Comparison of ENCODE assay signal across 29 mouse cellular contexts in the genomic region with DNA sequence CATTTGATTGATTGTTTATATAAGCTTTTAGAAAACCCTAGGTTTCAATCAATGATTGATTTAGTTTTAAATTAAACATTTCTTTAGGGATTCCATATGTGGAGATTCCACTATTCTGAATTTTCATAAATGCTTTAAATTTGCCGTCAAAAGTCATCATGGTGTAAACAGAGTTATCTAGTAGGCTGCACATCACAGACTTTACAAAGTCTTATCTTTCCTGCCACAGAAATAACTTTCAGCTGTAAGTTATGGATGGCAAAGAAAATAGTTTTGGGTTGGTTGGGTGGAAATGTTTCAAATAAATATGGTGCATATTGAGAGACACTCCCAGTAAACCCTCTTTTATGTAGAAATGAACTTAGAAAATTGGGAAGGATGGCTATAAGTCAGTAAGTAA. TPM values are rescaled to one million over a fixed set of nuclear protein-coding genes. Genes with fewer than 3 reads are reported as not detected.
A peak's percentile ranks its signal among the peaks of the same experiment; 100 is the strongest.
DNase-seq lines count a peak whose midpoint lies in the region; ATAC-seq and TF ChIP-seq lines count a peak whose summit lies in the region.
"Had no signal": no experiment of that assay in that cellular context is flagged by ENCODE, and none has a peak within 500 bp of the region (broad histone marks: within the 10 kb centered on the region; RNA-seq: fewer than 3 reads in every experiment).

No protein-coding gene starts in this region.

- H3K27ac ChIP-seq in liver, embryonic 14.5 days, result no peak overlapping the region
- no peak overlapping the region; the same call in 1 of the 2 replicates for H3K27ac ChIP-seq in liver, postnatal 0 days (ENCODE audit: low read depth)
- H3K27ac ChIP-seq in left cerebral cortex, adult 2 months, result no peak overlapping the region
- H3K27ac ChIP-seq: embryonic facial prominence, embryonic 10.5 days; embryonic facial prominence, embryonic 13.5 days; forebrain, embryonic 12.5 days; forebrain, embryonic 15.5 days; heart, adult 2 months; heart, embryonic 10.5 days; heart, embryonic 13.5 days; hindbrain, embryonic 12.5 days; hindbrain, embryonic 15.5 days had no signal

- 24% methylated on average over 1 of the region's 1 CpGs for WGBS in liver, embryonic 14.5 days (ENCODE audit: insufficient replicate concordance)
- 53% methylated on average over 1 of the region's 1 CpGs for WGBS in liver, postnatal 0 days (ENCODE audit: insufficient replicate concordance)

- no peaks in the 10 kb centered on the region; the same call in 1 of the 2 replicates for H3K36me3 ChIP-seq in liver, embryonic 14.5 days (replicated peaks; ENCODE audit: control insufficient read depth, insufficient read depth, low read depth)
- no peaks in the 10 kb centered on the region for H3K36me3 ChIP-seq in liver, postnatal 0 days (replicated peaks; ENCODE audit: insufficient read depth, low read length)
- H3K36me3 ChIP-seq: embryonic facial prominence, embryonic 10.5 days; embryonic facial prominence, embryonic 13.5 days; forebrain, embryonic 12.5 days; forebrain, embryonic 15.5 days; heart, embryonic 10.5 days; heart, embryonic 13.5 days; hindbrain, embryonic 12.5 days; hindbrain, embryonic 15.5 days had no signal

- peak overlapping the region; percentile 41 for H3K4me2 ChIP-seq in liver, embryonic 14.5 days (ENCODE audit: low read depth)
- H3K4me2 ChIP-seq in liver, postnatal 0 days (ENCODE audit: low read depth, low read length), result 0 out of 2 replicates have a peak overlapping the region, but pooled peaks have one; percentile 9
- H3K4me2 ChIP-seq: embryonic facial prominence, embryonic 13.5 days; forebrain, embryonic 12.5 days; forebrain, embryonic 15.5 days; heart, embryonic 13.5 days; hindbrain, embryonic 12.5 days; hindbrain, embryonic 15.5 days had no signal

- no peak for TF ChIP-seq CTCF in liver, embryonic 14.5 days (IDR thresholded peaks at IDR 0.05; ENCODE audit: low read depth)
- no peak for TF ChIP-seq CTCF in liver, postnatal 0 days (IDR thresholded peaks at IDR 0.05; ENCODE audit: low read depth)
- TF ChIP-seq CTCF in left cerebral cortex, adult 2 months (IDR thresholded peaks at IDR 0.05), result no peak

- peak; percentile 86 for ATAC-seq in erythroblast, adult 5-6 weeks (replicated peaks; ENCODE audit: low FRiP score, poor library complexity, severe bottlenecking)
- peak; percentile 80 for ATAC-seq in erythroid progenitor cell, adult 5-6 weeks (replicated peaks; ENCODE audit: low FRiP score, poor library complexity, severe bottlenecking)
- ATAC-seq in liver, embryonic 14.5 days (ENCODE audit: insufficient read depth), result peak; percentile 72
- ATAC-seq in liver, postnatal 0 days, result peak; percentile 62
- ATAC-seq in megakaryocyte progenitor cell, adult 5-6 weeks (replicated peaks; ENCODE audit: poor library complexity), result no peak
- ATAC-seq: activated CD4-positive, CD25-positive, alpha-beta regulatory T cell, adult 4 months; CD4-positive, CD25-positive, alpha-beta regulatory T cell, adult 4 months; forebrain, embryonic 15.5 days had no signal

- peaks cover 18 to 25% of the 10 kb centered on the region in 2 experiments for H3K4me1 ChIP-seq in liver, embryonic 14.5 days (replicated peaks; ENCODE audit: control insufficient read depth in 2 of 2, insufficient read depth in 2 of 2, low read length in 1 of 2)
- H3K4me1 ChIP-seq in liver, postnatal 0 days (ENCODE audit: insufficient read depth), result no peaks in the 10 kb centered on the region
- H3K4me1 ChIP-seq: embryonic facial prominence, embryonic 10.5 days; embryonic facial prominence, embryonic 13.5 days; forebrain, embryonic 12.5 days; forebrain, embryonic 15.5 days; heart, embryonic 10.5 days; hindbrain, embryonic 12.5 days; hindbrain, embryonic 15.5 days had no signal

- intact Hi-C loops in left cerebral cortex, adult 2 months (cut with DNase I), result no loop called here

- TF ChIP-seq EP300 in liver, embryonic 14.5 days (IDR thresholded peaks at IDR 0.05; ENCODE audit: low read depth), result peak; percentile 79
- TF ChIP-seq EP300 in liver, postnatal 0 days (IDR thresholded peaks at IDR 0.05; ENCODE audit: low read depth), result peak; percentile 89

- DNase-seq in liver, embryonic 14.5 days (ENCODE audit: low read depth in 3 of 3, low spot score in 3 of 3), result peak in 1 of 3 experiments; percentile 33
- DNase-seq in liver, postnatal 0 days, result no peak
- no peak for DNase-seq in frontal cortex, postnatal 36 days (ENCODE audit: low spot score in 2 of 2)
- DNase-seq in right cerebral cortex, postnatal 14 days, result no peak
- no peak for DNase-seq in left cerebral cortex, adult 2 months (ENCODE audit: extremely low spot score in 1 of 2, low spot score in 2 of 2)
- DNase-seq: adrenal gland, postnatal 10 days; adrenal gland, postnatal 36 days; cerebellum, adult 18-20 months; cerebellum, adult 9-10 months; cerebellum, postnatal 25 days; embryo, embryonic 11 days; gastrocnemius, postnatal 10 days; gastrocnemius, postnatal 36 days; heart, adult 2 months; heart, postnatal 14 days; heart, postnatal 4 days had no signal

- H3K4me3 ChIP-seq in liver, embryonic 14.5 days (ENCODE audit: insufficient read depth in 1 of 2, low read depth in 2 of 2, low read length in 2 of 2), result no peak overlapping the region
- no peak overlapping the region for H3K4me3 ChIP-seq in liver, postnatal 0 days (ENCODE audit: low read depth, low read length)
- no peak overlapping the region for H3K4me3 ChIP-seq in left cerebral cortex, adult 2 months
- H3K4me3 ChIP-seq: embryonic facial prominence, embryonic 10.5 days; embryonic facial prominence, embryonic 13.5 days; forebrain, embryonic 12.5 days; forebrain, embryonic 15.5 days; heart, adult 2 months; heart, embryonic 10.5 days; heart, embryonic 13.5 days; hindbrain, embryonic 12.5 days; hindbrain, embryonic 15.5 days had no signal

- H3K27me3 ChIP-seq in liver, embryonic 14.5 days (ENCODE audit: control insufficient read depth, insufficient read depth, low read length), result no peaks in the 10 kb centered on the region
- H3K27me3 ChIP-seq in liver, postnatal 0 days (ENCODE audit: insufficient read depth, low read length), result no peaks in the 10 kb centered on the region
- H3K27me3 ChIP-seq: embryonic facial prominence, embryonic 13.5 days; forebrain, embryonic 12.5 days; forebrain, embryonic 15.5 days; heart, embryonic 13.5 days; hindbrain, embryonic 12.5 days; hindbrain, embryonic 15.5 days had no signal

- no peak overlapping the region for H3K9ac ChIP-seq in liver, embryonic 14.5 days (replicated peaks)
- no peak overlapping the region for H3K9ac ChIP-seq in liver, postnatal 0 days (replicated peaks)
- H3K9ac ChIP-seq: embryonic facial prominence, embryonic 13.5 days; forebrain, embryonic 12.5 days; forebrain, embryonic 15.5 days; heart, embryonic 13.5 days; hindbrain, embryonic 12.5 days; hindbrain, embryonic 15.5 days had no signal

- H3K9me3 ChIP-seq in liver, embryonic 14.5 days (ENCODE audit: control insufficient read depth, low read length), result no peaks in the 10 kb centered on the region
- no peaks in the 10 kb centered on the region for H3K9me3 ChIP-seq in liver, postnatal 0 days (ENCODE audit: low read length)
- H3K9me3 ChIP-seq: embryonic facial prominence, embryonic 10.5 days; embryonic facial prominence, embryonic 13.5 days; forebrain, embryonic 12.5 days; forebrain, embryonic 15.5 days; heart, embryonic 10.5 days; heart, embryonic 13.5 days; hindbrain, embryonic 12.5 days; hindbrain, embryonic 15.5 days had no signal

RNA-seq across cellular contexts. Expression of a gene that starts 8.7 kb away (rescaled TPM):
- total RNA-seq in erythroblast, adult 5-6 weeks (2015; ENCODE audit: low replicate concordance), result 198 and 286 TPM in 2 replicates
- 152 and 154 TPM in 2 replicates for total RNA-seq in erythroblast, adult 5-6 weeks (2017; ENCODE audit: low replicate concordance)
- 64.1 and 97.3 TPM in 2 replicates for total RNA-seq in erythroid progenitor cell, adult 5-6 weeks (2015; ENCODE audit: low replicate concordance)
- 47.0 and 54.3 TPM in 2 replicates for total RNA-seq in erythroid progenitor cell, adult 5-6 weeks (2017; ENCODE audit: low replicate concordance)
- polyA plus RNA-seq in liver, embryonic 14.5 days (2012; rRNA removed), result 5.8 and 6.3 TPM in 2 replicates
- polyA plus RNA-seq in liver, embryonic 14.5 days (2014; fragmentation: Nextera tagmentation; extraction: Ambion mirVana), result 8.2 and 8.6 TPM in 2 replicates
- polyA plus RNA-seq in liver, postnatal 0 days (2015; fragmentation: Nextera tagmentation; extraction: Ambion mirVana), result 2.6 and 3.8 TPM in 2 replicates
- total RNA-seq in left cerebral cortex, adult 2 months (2021), result 10 to 100 TPM; 17.1 to 17.3 TPM
- 13.2 and 15.5 TPM in 2 replicates for total RNA-seq in megakaryocyte progenitor cell, adult 5-6 weeks (2015)
- 6.1 and 8.2 TPM in 2 replicates for total RNA-seq in megakaryocyte progenitor cell, adult 5-6 weeks (2017)
